Mouse (Mus musculus): ENCODE results near the gene Mycl. TPM values are rescaled to one million over a fixed set of nuclear protein-coding genes. Genes with fewer than 3 reads are reported as not detected.
"Not testable (repeated sequence)": the region's sequence is repeated elsewhere in the genome, so short reads cannot be mapped to it uniquely, and the experiment has no call there.

The Mycl gene
- polyA plus RNA-seq, 1 experiment from 2014 or later = 66.8 TPM

DNA sequence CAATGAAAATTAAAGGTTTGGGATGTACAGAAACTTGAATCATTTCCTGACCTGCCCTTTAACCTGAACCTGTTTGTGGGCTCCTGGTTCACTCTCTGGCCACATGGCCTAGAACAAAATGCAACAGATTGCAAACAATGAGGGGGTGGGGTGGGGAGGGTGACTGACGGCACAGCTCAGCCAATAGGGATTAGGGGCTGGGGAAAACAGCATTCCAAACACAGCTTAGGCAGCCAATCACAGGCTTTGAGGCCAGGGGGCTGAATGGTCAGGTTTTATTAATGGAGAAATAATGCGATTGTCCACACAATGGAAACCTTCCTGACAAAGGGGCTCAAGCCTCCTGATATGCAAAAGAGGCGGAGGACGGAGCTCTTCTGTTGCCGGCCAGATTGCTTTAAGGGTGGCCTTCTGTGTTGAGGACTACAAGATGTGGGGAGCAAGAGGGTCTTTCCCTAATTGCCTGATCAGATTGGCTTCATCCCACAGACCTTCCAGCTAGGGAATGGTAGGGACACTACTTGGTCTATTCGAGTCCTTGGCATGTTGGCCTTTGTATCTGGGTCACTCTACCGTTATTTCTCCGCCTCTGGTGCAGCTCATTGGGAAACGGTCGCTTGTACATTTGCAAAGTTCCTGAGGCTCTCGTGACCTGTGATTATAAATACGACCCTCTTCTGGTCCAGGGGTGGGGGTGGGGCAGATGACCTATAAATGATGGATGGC, 3.2 kb downstream of the Mycl start:
- Histone ChIP-seq H3K4me2 (ENCODE audit: low read depth, low read length, severe bottlenecking) (peak overlapping the region; percentile 87), H3K4me3 (ENCODE audit: low read depth, low read length) (peak overlapping the region; percentile 86), H3K9me3 (ENCODE audit: control insufficient read depth, low read length) (no peaks in the 10 kb centered on the region), H3K36me3 (ENCODE audit: control insufficient read depth, insufficient read depth, low read length) (no peaks in the 10 kb centered on the region; the same call in 1 of the 2 replicates), H3K27ac (ENCODE audit: low read depth, low read length) (peak overlapping the region; percentile 87), H3K4me1 (replicated peaks; ENCODE audit: control insufficient read depth, insufficient read depth, low read length) (peaks cover 24% of the 10 kb centered on the region), H3K27me3 (ENCODE audit: control insufficient read depth, insufficient read depth, low read length) (no peaks in the 10 kb centered on the region), H3K9ac (ENCODE audit: low read length) (peak overlapping the region; percentile 92)
- DNase-seq (ENCODE audit: low spot score) = peak; percentile 87
- peak; percentile 76 for ATAC-seq (replicated peaks; ENCODE audit: low FRiP score)
- WGBS = 2% methylated on average over 12 of the region's 12 CpGs

DNA sequence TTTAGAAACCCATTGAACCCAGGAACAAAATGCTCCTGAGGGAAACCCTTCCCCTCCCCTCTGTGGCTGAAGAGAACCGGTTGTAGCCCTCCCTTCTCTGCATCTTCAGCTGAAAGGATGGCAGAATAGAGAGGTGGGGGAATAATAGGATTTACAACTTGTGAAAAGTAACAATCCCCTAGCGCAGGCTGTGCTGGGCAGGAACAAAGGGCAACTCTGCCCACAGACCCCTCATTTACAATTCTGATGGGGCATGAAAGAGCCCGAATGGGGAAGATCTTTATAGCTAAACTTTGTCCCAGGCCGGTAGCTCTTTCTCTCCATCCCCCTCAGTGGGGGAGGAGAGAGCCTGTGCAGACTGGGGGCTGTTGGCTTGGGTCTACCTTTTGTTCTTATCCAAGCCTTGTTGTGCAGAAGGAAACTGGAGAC, 3.8 kb downstream of the Mycl start:
- no peaks in the 10 kb centered on the region; the same call in 1 of the 2 replicates for H3K36me3 ChIP-seq (ENCODE audit: control insufficient read depth, insufficient read depth, low read length)
- H3K9me3 ChIP-seq (ENCODE audit: control insufficient read depth, low read length) = no peaks in the 10 kb centered on the region
- 2% methylated on average over 4 of the region's 4 CpGs for WGBS
- ATAC-seq (replicated peaks; ENCODE audit: low FRiP score) (peak; percentile 68), DNase-seq (ENCODE audit: low spot score) (peak; percentile 75)
- H3K4me3 ChIP-seq (ENCODE audit: low read depth, low read length) = peak overlapping the region; percentile 30
- H3K27ac ChIP-seq (ENCODE audit: low read depth, low read length) = peak overlapping the region; percentile 87
- H3K4me2 ChIP-seq (ENCODE audit: low read depth, low read length, severe bottlenecking) = peak overlapping the region; percentile 87
- H3K4me1 ChIP-seq (replicated peaks; ENCODE audit: control insufficient read depth, insufficient read depth, low read length) = peaks cover 24% of the 10 kb centered on the region
- peak overlapping the region; percentile 49 for H3K9ac ChIP-seq (ENCODE audit: low read length)
- H3K27me3 ChIP-seq (ENCODE audit: control insufficient read depth, insufficient read depth, low read length) = no peaks in the 10 kb centered on the region

DNA sequence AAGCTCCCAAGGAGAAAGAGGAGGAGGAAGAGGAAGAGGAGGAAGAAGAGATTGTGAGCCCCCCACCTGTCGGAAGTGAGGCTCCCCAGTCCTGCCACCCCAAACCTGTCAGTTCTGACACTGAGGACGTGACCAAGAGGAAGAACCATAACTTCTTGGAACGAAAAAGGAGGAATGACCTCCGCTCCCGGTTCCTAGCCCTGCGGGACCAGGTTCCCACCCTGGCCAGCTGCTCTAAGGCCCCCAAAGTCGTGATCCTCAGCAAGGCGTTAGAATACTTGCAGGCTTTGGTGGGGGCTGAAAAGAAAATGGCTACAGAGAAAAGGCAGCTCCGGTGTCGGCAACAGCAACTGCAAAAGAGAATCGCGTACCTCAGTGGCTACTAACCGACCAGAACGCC, 4.7 kb downstream of the Mycl start:
- Histone ChIP-seq H3K4me2 (ENCODE audit: low read depth, low read length, severe bottlenecking) (peak overlapping the region; percentile 87), H3K36me3 (ENCODE audit: control insufficient read depth, insufficient read depth, low read length) (no peaks in the 10 kb centered on the region; the same call in 1 of the 2 replicates), H3K4me3 (ENCODE audit: low read depth, low read length) (0 out of 2 replicates have a peak overlapping the region, but pooled peaks have one; percentile 30), H3K9ac (ENCODE audit: low read length) (peak overlapping the region; percentile 49), H3K4me1 (replicated peaks; ENCODE audit: control insufficient read depth, insufficient read depth, low read length) (peaks cover 30% of the 10 kb centered on the region), H3K27ac (ENCODE audit: low read depth, low read length) (peak overlapping the region; percentile 87), H3K27me3 (ENCODE audit: control insufficient read depth, insufficient read depth, low read length) (no peaks in the 10 kb centered on the region), H3K9me3 (ENCODE audit: control insufficient read depth, low read length) (no peaks in the 10 kb centered on the region)
- 42% methylated on average over 14 of the region's 14 CpGs for WGBS
- DNase-seq (ENCODE audit: low spot score) (no peak), ATAC-seq (replicated peaks; ENCODE audit: low FRiP score) (no peak)

- Histone ChIP-seq H3K4me3 (ENCODE audit: low read depth, low read length) (no peak overlapping the region), H3K36me3 (ENCODE audit: control insufficient read depth, insufficient read depth, low read length) (no peaks in the 10 kb centered on the region; the same call in 1 of the 2 replicates), H3K4me1 (replicated peaks; ENCODE audit: control insufficient read depth, insufficient read depth, low read length) (peaks cover 31% of the 10 kb centered on the region), H3K27me3 (ENCODE audit: control insufficient read depth, insufficient read depth, low read length) (no peaks in the 10 kb centered on the region), H3K9ac (ENCODE audit: low read length) (peak overlapping the region; percentile 49; the same call in 1 of the 2 replicates), H3K4me2 (ENCODE audit: low read depth, low read length, severe bottlenecking) (peak overlapping the region; percentile 8; the same call in 1 of the 2 replicates), H3K9me3 (ENCODE audit: control insufficient read depth, low read length) (no peaks in the 10 kb centered on the region), H3K27ac (ENCODE audit: low read depth, low read length) (peak overlapping the region; percentile 87; the same call in 1 of the 2 replicates)
- ATAC-seq (replicated peaks; ENCODE audit: low FRiP score) (no peak), DNase-seq (ENCODE audit: low spot score) (no peak)
- 36% methylated on average over 17 of the region's 17 CpGs for WGBS
Measured at GRCm38 (mm10) chr4:123000617-123001342, 5.3 kb downstream of the Mycl start.

- Histone ChIP-seq H3K4me1 (replicated peaks; ENCODE audit: control insufficient read depth, insufficient read depth, low read length) (peaks cover 24% of the 10 kb centered on the region), H3K27me3 (ENCODE audit: control insufficient read depth, insufficient read depth, low read length) (no peaks in the 10 kb centered on the region), H3K4me2 (ENCODE audit: low read depth, low read length, severe bottlenecking) (no peak overlapping the region), H3K4me3 (ENCODE audit: low read depth, low read length) (no peak overlapping the region), H3K36me3 (ENCODE audit: control insufficient read depth, insufficient read depth, low read length) (no peaks in the 10 kb centered on the region; the same call in 1 of the 2 replicates), H3K27ac (ENCODE audit: low read depth, low read length) (no peak overlapping the region), H3K9me3 (ENCODE audit: control insufficient read depth, low read length) (no peaks in the 10 kb centered on the region), H3K9ac (ENCODE audit: low read length) (no peak overlapping the region; the same call in 1 of the 2 replicates)
- DNase-seq (ENCODE audit: low spot score) (no peak), ATAC-seq (replicated peaks; ENCODE audit: low FRiP score) (0 out of 2 replicates have a peak, but pooled peaks have one; percentile 25)
- WGBS = 31% methylated on average over 15 of the region's 15 CpGs
Measured at GRCm38 (mm10) chr4:123005054-123005966, 9.9 kb downstream of the Mycl start.

GRCm38 (mm10) chr4:123012501-123012900, 17.0 kb downstream of the Mycl start:
- Histone ChIP-seq H3K27ac (ENCODE audit: low read depth, low read length) (peak overlapping the region; percentile 96), H3K4me1 (replicated peaks; ENCODE audit: control insufficient read depth, insufficient read depth, low read length) (peaks cover 20% of the 10 kb centered on the region)
- ATAC-seq (replicated peaks; ENCODE audit: low FRiP score); H3K9me3 ChIP-seq (ENCODE audit: control insufficient read depth, low read length); DNase-seq (ENCODE audit: low spot score); H3K36me3 ChIP-seq (ENCODE audit: control insufficient read depth, insufficient read depth, low read length); H3K9ac ChIP-seq (ENCODE audit: low read length); H3K4me2 ChIP-seq (ENCODE audit: low read depth, low read length, severe bottlenecking); H3K4me3 ChIP-seq (ENCODE audit: low read depth, low read length); H3K27me3 ChIP-seq (ENCODE audit: control insufficient read depth, insufficient read depth, low read length): not testable (repeated sequence)
- WGBS = 91% methylated on average over 4 of the region's 4 CpGs

- H3K9ac ChIP-seq (ENCODE audit: low read length) = peak overlapping the region; percentile 51; the same call in 1 of the 2 replicates
- no peaks in the 10 kb centered on the region for H3K9me3 ChIP-seq (ENCODE audit: control insufficient read depth, low read length)
- no peak for ATAC-seq (replicated peaks; ENCODE audit: low FRiP score)
- DNase-seq (ENCODE audit: low spot score) = no peak
- peak overlapping the region; percentile 29; the same call in 1 of the 2 replicates for H3K4me2 ChIP-seq (ENCODE audit: low read depth, low read length, severe bottlenecking)
- H3K4me1 ChIP-seq (replicated peaks; ENCODE audit: control insufficient read depth, insufficient read depth, low read length) = peaks cover 26% of the 10 kb centered on the region
- WGBS = 16% methylated on average over 5 of the region's 5 CpGs
- no peaks in the 10 kb centered on the region for H3K27me3 ChIP-seq (ENCODE audit: control insufficient read depth, insufficient read depth, low read length)
- no peak overlapping the region for H3K4me3 ChIP-seq (ENCODE audit: low read depth, low read length)
- peak overlapping the region; percentile 96 for H3K27ac ChIP-seq (ENCODE audit: low read depth, low read length)
- H3K36me3 ChIP-seq (ENCODE audit: control insufficient read depth, insufficient read depth, low read length) = no peaks in the 10 kb centered on the region
Measured at GRCm38 (mm10) chr4:123013346-123013945, 18.0 kb downstream of the Mycl start.
